Mouse (Mus musculus) C2C12 (cell line): ENCODE measurements around the gene Map4k4.

Experiments
- CEBPB ChIP-seq: IDR thresholded peaks from one replicate; pipeline ENCODE4 v1.6.1; 2011; ENCODE audit warnings: low read depth, mild to moderate bottlenecking, control low read depth, moderate library complexity
- CTCF ChIP-seq: IDR thresholded peaks from one replicate; pipeline ENCODE4 v1.5.1; 2011; ENCODE audit not compliant: control insufficient read depth, insufficient read depth, insufficient read length
- FOSL1 ChIP-seq: IDR thresholded peaks from one replicate; pipeline ENCODE4 v1.8.0; 2011; ENCODE audit warnings: mild to moderate bottlenecking, low read length; ENCODE audit not compliant: poor library complexity, insufficient read depth, severe bottlenecking
- MAX ChIP-seq: IDR thresholded peaks from one replicate; pipeline ENCODE4 v1.6.1; 2011; ENCODE audit warnings: mild to moderate bottlenecking, control low read depth
- MYOD1 ChIP-seq: IDR thresholded peaks from one replicate; pipeline ENCODE4 v1.6.1; 2011; ENCODE audit warnings: low read depth; ENCODE audit not compliant: control insufficient read depth, insufficient read length
- MYOG ChIP-seq: IDR thresholded peaks from one replicate; pipeline ENCODE4 v1.6.1; 2011; ENCODE audit not compliant: control insufficient read depth, insufficient read length; ENCODE audit errors: extremely low read depth
- USF1 ChIP-seq: IDR thresholded peaks from one replicate; pipeline ENCODE4 v1.6.1; 2011; ENCODE audit warnings: low read depth, mild to moderate bottlenecking, control low read depth, moderate library complexity

GRCm38 (mm10) chr1:40031626-40032025, 130.9 kb downstream of the Map4k4 start:
- TF ChIP-seq MAX (no peak), USF1 (no peak), CTCF (no peak), MYOG (no peak), MYOD1 (no peak), CEBPB (no peak), FOSL1 (no peak)
